Mouse (Mus musculus) hindbrain, embryonic 16.5 days (tissue): ENCODE measurements around the gene Grk2. TPM values are rescaled to one million over a fixed set of nuclear protein-coding genes. Genes with fewer than 3 reads are reported as not detected.
A peak's percentile ranks its signal among the peaks of the same experiment; 100 is the strongest.

Experiments used
- ATAC-seq: fragments of 200-750 bp; cut with Nextera tagmentation; 2 replicates; pipeline ENCODE4 v1.8.0; 2017; ENCODE audit warnings: moderate TSS enrichment, moderate library complexity
- H3K27ac ChIP-seq: fragments of 300-500 bp; sonication (generic); 2 replicates; pipeline ENCODE4 v1.5.1; 2014; ENCODE audit warnings: low read depth, mild to moderate bottlenecking, control low read depth, low read length, moderate library complexity
- H3K27me3 ChIP-seq: fragments of 300-500 bp; sonication (generic); replicated peaks from 2 replicates; pipeline ENCODE4 v1.6.1; 2014; ENCODE audit warnings: low read length; ENCODE audit not compliant: control insufficient read depth, insufficient read depth
- H3K36me3 ChIP-seq: fragments of 300-500 bp; sonication (generic); 2 replicates; pipeline ENCODE4 v1.6.1; 2014; ENCODE audit warnings: mild to moderate bottlenecking, low read length, moderate library complexity, mixed read lengths; ENCODE audit not compliant: control insufficient read depth, insufficient read depth
- H3K4me1 ChIP-seq: fragments of 300-500 bp; sonication (generic); 2 replicates; pipeline ENCODE4 v1.6.1; 2014; ENCODE audit warnings: low read depth, low read length; ENCODE audit not compliant: control insufficient read depth, insufficient read depth
- H3K4me2 ChIP-seq: fragments of 300-500 bp; sonication (generic); 2 replicates; pipeline ENCODE4 v1.6.1; 2014; ENCODE audit warnings: mild to moderate bottlenecking, low read length, control low read depth, moderate library complexity
- H3K4me3 ChIP-seq: fragments of 300-500 bp; sonication (generic); 2 replicates; pipeline ENCODE4 v1.5.1; 2014; ENCODE audit warnings: mild to moderate bottlenecking, low read length, control low read depth, moderate library complexity
- H3K9ac ChIP-seq: fragments of 300-500 bp; sonication (generic); 2 replicates; pipeline ENCODE4 v1.6.1; 2014; ENCODE audit warnings: low read depth, mild to moderate bottlenecking, control low read depth, low read length, moderate library complexity
- H3K9me3 ChIP-seq: fragments of 300-500 bp; sonication (generic); 2 replicates; pipeline ENCODE4 v1.6.1; 2014; ENCODE audit warnings: mild to moderate bottlenecking, low read length, moderate library complexity; ENCODE audit not compliant: control insufficient read depth
- WGBS: fragments of 180-500 bp; shearing (Covaris S2); extraction: QIAGEN DNeasy Blood & Tissue Kit; methylation state at CpG from one replicate; pipeline ENCODE4 v1.1.7; 2014; 5-methylcytosine and 5-hydroxymethylcytosine counted together
- polyA plus RNA-seq: library from polyadenylated mRNA; unstranded; fragments of >200 nt; fragmentation: Nextera tagmentation; extraction: Ambion mirVana; gene quantifications from 2 replicates; pipeline ENCODE4 v1.2.1, GENCODE M21; 2015

The Grk2 gene
- polyA plus RNA-seq, 1 experiment from 2014 or later, result 28.3 TPM

GRCm38 (mm10) chr19:4309302-4309701, 3.3 kb upstream of the Grk2 start:
- Histone ChIP-seq H3K9me3 (no peaks in the 10 kb centered on the region), H3K27me3 (no peaks in the 10 kb centered on the region), H3K36me3 (0 out of 2 replicates have a peak, but pooled peaks cover 2% of the 10 kb centered on the region), H3K9ac (no peak overlapping the region), H3K4me2 (no peak overlapping the region), H3K4me3 (no peak overlapping the region), H3K4me1 (peaks cover 15% of the 10 kb centered on the region), H3K27ac (no peak overlapping the region)
- ATAC-seq, result no peak
- WGBS, result 95% methylated on average over 4 of the region's 4 CpGs

- H3K4me2 ChIP-seq, result peak overlapping the region; percentile 82
- H3K27ac ChIP-seq, result peak overlapping the region; percentile 90
- H3K9ac ChIP-seq, result peak overlapping the region; percentile 96
- H3K9me3 ChIP-seq, result no peaks in the 10 kb centered on the region
- peaks cover 49% of the 10 kb centered on the region for H3K4me1 ChIP-seq
- ATAC-seq, result peak; percentile 61
- WGBS, result under 1% methylated on average over 47 of the region's 68 CpGs
- H3K4me3 ChIP-seq, result peak overlapping the region; percentile 63
- H3K27me3 ChIP-seq, result no peaks in the 10 kb centered on the region
- no peaks in the 10 kb centered on the region for H3K36me3 ChIP-seq
Measured at GRCm38 (mm10) chr19:4305491-4306189, 382 bp downstream of the Grk2 start.

DNA sequence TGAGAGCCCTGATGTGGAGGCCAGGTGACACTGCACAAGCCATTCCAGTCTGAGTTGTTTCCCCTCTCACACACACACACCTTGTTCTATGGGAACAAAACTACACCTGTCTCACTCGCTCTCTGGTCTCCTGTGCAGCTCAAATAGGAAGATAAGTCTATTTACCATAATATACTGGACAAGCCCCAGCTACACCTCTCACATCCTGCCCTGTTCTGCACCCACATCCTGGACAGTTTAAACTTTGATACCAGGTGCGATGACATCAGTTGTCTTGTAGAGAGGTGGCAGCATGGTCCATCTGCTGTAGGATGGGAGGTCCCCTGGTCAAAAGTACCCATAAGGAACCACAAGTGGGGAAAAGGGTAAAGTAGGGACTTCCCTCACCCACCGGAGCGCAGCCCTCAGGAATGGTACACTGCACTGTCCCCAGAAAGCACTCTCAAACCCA, 1.1 kb downstream of the Grk2 start:
- Histone ChIP-seq H3K9me3 (no peaks in the 10 kb centered on the region), H3K9ac (peak overlapping the region; percentile 96), H3K36me3 (no peaks in the 10 kb centered on the region), H3K4me3 (peak overlapping the region; percentile 63), H3K4me2 (peak overlapping the region; percentile 82), H3K27ac (no peak overlapping the region), H3K4me1 (peaks cover 56% of the 10 kb centered on the region), H3K27me3 (no peaks in the 10 kb centered on the region)
- no peak for ATAC-seq
- 63% methylated on average over 4 of the region's 4 CpGs for WGBS

GRCm38 (mm10) chr19:4304251-4304821, 1.7 kb downstream of the Grk2 start:
- no peak overlapping the region for H3K9ac ChIP-seq
- 80% methylated on average over 5 of the region's 5 CpGs for WGBS
- H3K27me3 ChIP-seq, result no peaks in the 10 kb centered on the region
- H3K36me3 ChIP-seq, result no peaks in the 10 kb centered on the region
- no peaks in the 10 kb centered on the region for H3K9me3 ChIP-seq
- H3K27ac ChIP-seq, result no peak overlapping the region
- H3K4me2 ChIP-seq, result peak overlapping the region; percentile 82
- H3K4me1 ChIP-seq, result peaks cover 56% of the 10 kb centered on the region
- ATAC-seq, result no peak
- H3K4me3 ChIP-seq, result peak overlapping the region; percentile 63

- H3K4me1 ChIP-seq, result peaks cover 56% of the 10 kb centered on the region
- H3K9ac ChIP-seq, result no peak overlapping the region
- H3K4me3 ChIP-seq, result no peak overlapping the region
- H3K9me3 ChIP-seq, result no peaks in the 10 kb centered on the region
- peak overlapping the region; percentile 45; the same call in 1 of the 2 replicates for H3K4me2 ChIP-seq
- 93% methylated on average over 5 of the region's 5 CpGs for WGBS
- ATAC-seq, result no peak
- no peaks in the 10 kb centered on the region for H3K36me3 ChIP-seq
- no peaks in the 10 kb centered on the region for H3K27me3 ChIP-seq
- no peak overlapping the region; the same call in 1 of the 2 replicates for H3K27ac ChIP-seq
Measured at GRCm38 (mm10) chr19:4303640-4303995, 2.4 kb downstream of the Grk2 start.

- H3K4me3 ChIP-seq, result no peak overlapping the region
Measured at GRCm38 (mm10) chr19:4302936-4303639, 2.9 kb downstream of the Grk2 start.

DNA sequence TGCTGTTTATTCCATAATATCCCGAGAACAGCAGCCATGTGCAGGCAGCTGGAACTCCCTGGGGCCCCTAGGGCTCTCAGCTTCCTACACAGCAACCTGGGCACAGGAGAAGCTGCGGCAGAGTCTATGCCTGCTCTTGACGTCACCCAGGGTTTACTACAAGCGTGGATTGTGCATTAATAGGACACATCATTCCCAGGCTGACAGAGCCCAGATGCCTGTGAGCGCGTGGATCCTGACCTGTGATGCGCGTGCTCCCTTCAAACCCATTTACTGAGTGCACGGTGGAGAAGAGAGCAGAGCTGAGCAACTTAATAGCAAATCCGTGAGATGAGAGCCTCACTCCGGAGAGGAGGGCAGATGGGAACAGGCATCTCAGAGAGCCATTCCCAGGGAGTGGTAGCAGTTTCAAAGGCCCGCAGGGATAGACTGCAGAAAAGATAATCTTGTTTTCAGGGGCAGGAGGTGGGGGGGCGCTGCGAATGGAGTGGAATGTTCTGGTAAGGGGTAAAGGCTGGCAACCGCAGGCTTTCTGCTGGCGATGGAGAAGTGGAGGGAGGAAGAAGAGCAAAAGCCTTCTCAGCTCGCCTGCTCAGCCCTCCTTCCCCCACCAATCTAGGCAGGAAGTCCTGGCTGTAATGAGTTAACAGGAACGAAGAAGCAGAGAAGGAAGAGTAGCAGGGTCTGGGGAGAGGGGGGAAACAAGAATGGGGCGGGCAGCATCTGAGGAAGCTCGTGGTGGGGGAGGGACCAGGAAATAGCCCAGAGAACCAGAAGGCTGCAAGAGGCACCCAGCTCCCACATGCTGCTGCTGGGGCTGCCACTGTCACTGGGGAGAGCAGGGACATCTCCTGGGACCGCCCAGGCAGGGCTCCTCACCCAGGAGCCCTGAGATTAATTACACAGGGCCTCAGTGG, 4.0 kb downstream of the Grk2 start:
- Histone ChIP-seq H3K9me3 (no peaks in the 10 kb centered on the region), H3K36me3 (no peaks in the 10 kb centered on the region), H3K4me2 (peak overlapping the region; percentile 45), H3K27me3 (no peaks in the 10 kb centered on the region), H3K27ac (peak overlapping the region; percentile 77), H3K4me3 (peak overlapping the region; percentile 4), H3K9ac (peak overlapping the region; percentile 45), H3K4me1 (peaks cover 56% of the 10 kb centered on the region)
- peak; percentile 22; the same call in 1 of the 2 replicates for ATAC-seq
- WGBS, result 24% methylated on average over 21 of the region's 21 CpGs

More at GRCm38 (mm10) chr19:4302936-4303639, 2.9 kb downstream of the Grk2 start:
- ATAC-seq, result no peak
- Histone ChIP-seq H3K9ac (peak overlapping the region; percentile 11; the same call in 1 of the 2 replicates), H3K9me3 (no peaks in the 10 kb centered on the region), H3K4me1 (peaks cover 56% of the 10 kb centered on the region), H3K27ac (peak overlapping the region; percentile 77), H3K4me2 (peak overlapping the region; percentile 45), H3K27me3 (no peaks in the 10 kb centered on the region), H3K36me3 (no peaks in the 10 kb centered on the region)
- 54% methylated on average over 7 of the region's 7 CpGs for WGBS

DNA sequence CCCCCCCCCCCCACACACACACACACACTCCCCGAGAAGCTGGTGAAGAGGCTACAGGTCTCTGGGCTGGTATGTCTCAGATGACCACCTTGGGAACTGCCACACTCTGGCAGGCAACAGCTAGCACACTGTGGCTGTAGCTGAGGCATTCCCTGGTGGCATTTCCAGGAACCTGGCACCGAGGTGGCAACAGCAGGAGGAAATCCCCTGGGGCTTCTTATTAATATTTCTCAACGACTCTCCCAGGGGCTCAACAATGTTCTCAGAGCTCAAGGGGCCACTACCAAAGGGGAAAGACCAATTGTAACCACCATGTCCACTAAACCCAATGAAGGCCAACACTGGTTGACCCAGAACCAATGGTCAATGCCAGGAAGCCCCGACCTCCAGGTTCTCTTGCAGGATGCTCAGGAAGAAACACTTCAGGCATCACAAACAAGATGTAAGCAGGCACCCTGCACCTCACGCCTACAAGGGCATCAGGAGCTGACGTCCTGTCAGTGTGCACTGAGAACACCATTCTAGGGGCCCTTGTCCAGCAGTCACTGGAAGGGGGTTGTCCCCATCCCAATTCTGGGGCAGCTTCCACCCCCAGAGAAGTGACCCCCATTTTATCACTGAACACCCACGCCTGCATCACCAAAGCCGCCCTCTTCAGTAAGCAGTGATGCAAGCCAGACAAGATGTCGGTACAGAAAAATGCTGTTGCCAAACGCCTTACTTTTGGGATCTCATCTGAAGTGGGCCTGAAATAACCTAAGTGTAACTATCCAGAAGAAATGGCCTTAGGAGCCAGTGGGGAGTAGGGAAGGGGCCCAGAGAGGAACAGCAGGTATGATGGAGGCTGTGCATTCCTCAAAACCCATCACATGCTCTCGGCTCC, 4.9 kb downstream of the Grk2 start:
- Histone ChIP-seq H3K9ac (peak overlapping the region; percentile 45), H3K27me3 (no peaks in the 10 kb centered on the region), H3K27ac (peak overlapping the region; percentile 77), H3K36me3 (no peaks in the 10 kb centered on the region), H3K4me1 (peaks cover 49% of the 10 kb centered on the region), H3K4me2 (peak overlapping the region; percentile 45), H3K4me3 (peak overlapping the region; percentile 4; the same call in 1 of the 2 replicates), H3K9me3 (no peaks in the 10 kb centered on the region)
- ATAC-seq, result no peak
- WGBS, result 64% methylated on average over 11 of the region's 11 CpGs
